Mouse (Mus musculus) heart, adult 2 months (tissue): ENCODE data around the gene Coro7. TPM values are rescaled to one million over a fixed set of nuclear protein-coding genes. Genes with fewer than 3 reads are reported as not detected.

Source experiments
- DNase-seq, 2 experiments: peaks; one replicate each; pipeline ENCODE4 v3.0.0; 2021
- H3K27ac ChIP-seq: fragments of 200-600 bp; 2 replicates; pipeline ENCODE4 v1.8.1; 2022
- H3K27me3 ChIP-seq: fragments of 200-500 bp; 2 replicates; pipeline ENCODE4 v1.6.1; 2012; ENCODE audit warnings: mild to moderate bottlenecking, low read length, inconsistent platforms, mixed read lengths; ENCODE audit not compliant: control insufficient read depth, insufficient read depth
- H3K36me3 ChIP-seq: fragments of 200-500 bp; 2 replicates; pipeline ENCODE4 v1.6.1; 2012; ENCODE audit warnings: low read length, inconsistent platforms; ENCODE audit not compliant: control insufficient read depth, insufficient read depth
- H3K4me1 ChIP-seq: fragments of 200-500 bp; 2 replicates; pipeline ENCODE4 v1.6.1; 2011; ENCODE audit warnings: low read length; ENCODE audit not compliant: control insufficient read depth, insufficient read depth
- H3K4me3 ChIP-seq: fragments of 200-600 bp; 2 replicates; pipeline ENCODE4 v1.8.1; 2022
- H3K79me2 ChIP-seq: fragments of 200-500 bp; replicated peaks from 2 replicates; pipeline ENCODE4 v1.6.1; 2012; ENCODE audit warnings: mild to moderate bottlenecking, inconsistent platforms, low read length, moderate library complexity, mixed read lengths; ENCODE audit not compliant: control insufficient read depth, insufficient read depth
- H3K9ac ChIP-seq: fragments of 200-500 bp; 2 replicates; pipeline ENCODE4 v1.6.1; 2012; ENCODE audit warnings: low read depth, mild to moderate bottlenecking, control low read depth, inconsistent platforms, low read length, mixed read lengths
- CTCF ChIP-seq: fragments of 200-600 bp; IDR thresholded peaks from 2 replicates; pipeline ENCODE4 v1.8.1; 2022; ENCODE audit warnings: antibody characterized with exemption, mild to moderate bottlenecking, moderate library complexity
- EP300 ChIP-seq: fragments of 200-500 bp; IDR thresholded peaks from 2 replicates; pipeline ENCODE4 v1.6.1; 2011; ENCODE audit warnings: low read depth, low read length, control low read depth; ENCODE audit not compliant: insufficient read depth
- POLR2A ChIP-seq: fragments of 200-500 bp; IDR thresholded peaks from 2 replicates; pipeline ENCODE4 v1.6.1; 2011; ENCODE audit warnings: mild to moderate bottlenecking, low read depth, low read length, control low read depth; ENCODE audit not compliant: insufficient read depth
- WGBS: fragments of 180-500 bp; shearing (Covaris S2); methylation state at CpG from one replicate; pipeline ENCODE4 v1.1.7; 2018; 5-methylcytosine and 5-hydroxymethylcytosine counted together
- intact Hi-C: fragments of 180-260 bp; cut with DNase I; formaldehyde crosslinking; loops from one replicate; pipeline ENCODE4 v1.15.1; 2025
- polyA plus RNA-seq: library from polyadenylated mRNA; depleted of rRNA; stranded (reverse); fragments of >200 nt; gene quantifications from 2 replicates; pipeline ENCODE4 v1.2.3, GENCODE M21; 2012
- total RNA-seq, 2 experiments: library from RNA; stranded (reverse); gene quantifications; 2 replicates each; pipeline ENCODE4 v1.2.3; 2021

The Coro7 gene
- total and polyA plus RNA-seq, 3 experiments = 14.6 to 22.8 (median 15.9) TPM

GRCm38 (mm10) chr16:4643670-4644419 lies 35.7 kb downstream of the Coro7 start:
- 36% methylated on average over 11 of the region's 11 CpGs for WGBS
- intact Hi-C loops = no loop called here
- H3K4me3 ChIP-seq = no peak overlapping the region
- peak overlapping the region; percentile 83 for H3K27ac ChIP-seq
- H3K27me3 ChIP-seq = no peaks in the 10 kb centered on the region
- no peak overlapping the region for H3K9ac ChIP-seq
- peak; percentile 88 to 90 for DNase-seq
- TF ChIP-seq CTCF (no peak), EP300 (peak; percentile 6; the same call in 1 of the 2 replicates), POLR2A (peak; percentile 21; the same call in 1 of the 2 replicates)
- H3K79me2 ChIP-seq = no peaks in the 10 kb centered on the region
- no peaks in the 10 kb centered on the region for H3K36me3 ChIP-seq
- H3K4me1 ChIP-seq = peaks cover 15% of the 10 kb centered on the region

- Histone ChIP-seq H3K27ac (peak overlapping the region; percentile 83), H3K9ac (peak overlapping the region; percentile 21; the same call in 1 of the 2 replicates), H3K79me2 (no peaks in the 10 kb centered on the region), H3K4me1 (peaks cover 15% of the 10 kb centered on the region), H3K36me3 (no peaks in the 10 kb centered on the region), H3K4me3 (peak overlapping the region; percentile 19; the same call in 1 of the 2 replicates), H3K27me3 (no peaks in the 10 kb centered on the region)
- DNase-seq = no peak
- WGBS = 74% methylated on average over 6 of the region's 6 CpGs
- intact Hi-C loops = no loop called here
- no peak for TF ChIP-seq POLR2A
- no peak for TF ChIP-seq EP300
- no peak for TF ChIP-seq CTCF
Measured at GRCm38 (mm10) chr16:4642937-4643336, 36.6 kb downstream of the Coro7 start.

- Histone ChIP-seq H3K9ac (no peak overlapping the region), H3K4me3 (no peak overlapping the region), H3K27me3 (no peaks in the 10 kb centered on the region), H3K27ac (peak overlapping the region; percentile 83), H3K36me3 (no peaks in the 10 kb centered on the region), H3K79me2 (no peaks in the 10 kb centered on the region), H3K4me1 (peaks cover 13% of the 10 kb centered on the region)
- 47% methylated on average over 13 of the region's 13 CpGs for WGBS
- intact Hi-C loops = no loop called here
- peak; percentile 68 to 78 for DNase-seq
- TF ChIP-seq POLR2A (no peak), CTCF (no peak), EP300 (no peak)
Measured at GRCm38 (mm10) chr16:4642190-4642589, 37.4 kb downstream of the Coro7 start.

- H3K36me3 ChIP-seq = no peaks in the 10 kb centered on the region
- no peak for TF ChIP-seq POLR2A
- TF ChIP-seq CTCF = no peak
- no peak for TF ChIP-seq EP300
- H3K27ac ChIP-seq = peak overlapping the region; percentile 86
- H3K9ac ChIP-seq = peak overlapping the region; percentile 27
- no peaks in the 10 kb centered on the region for H3K27me3 ChIP-seq
- no peaks in the 10 kb centered on the region for H3K79me2 ChIP-seq
- intact Hi-C loops = no loop called here
- peaks cover 13% of the 10 kb centered on the region for H3K4me1 ChIP-seq
- H3K4me3 ChIP-seq = peak overlapping the region; percentile 73
- 27% methylated on average over 3 of the region's 3 CpGs for WGBS
- peak; percentile 47 to 64 for DNase-seq
Measured at GRCm38 (mm10) chr16:4641119-4641838, 38.3 kb downstream of the Coro7 start.

GRCm38 (mm10) chr16:4640267-4641005 lies 39.1 kb downstream of the Coro7 start:
- intact Hi-C loops = no loop called here
- no peaks in the 10 kb centered on the region for H3K27me3 ChIP-seq
- H3K36me3 ChIP-seq = no peaks in the 10 kb centered on the region
- peak overlapping the region; percentile 78 for H3K9ac ChIP-seq
- no peaks in the 10 kb centered on the region for H3K79me2 ChIP-seq
- peak overlapping the region; percentile 73 for H3K4me3 ChIP-seq
- H3K4me1 ChIP-seq = peaks cover 13% of the 10 kb centered on the region
- WGBS = 16% methylated on average over 17 of the region's 17 CpGs
- DNase-seq = peak in 1 of 2 experiments; percentile 45
- TF ChIP-seq EP300 = no peak
- no peak for TF ChIP-seq CTCF
- no peak for TF ChIP-seq POLR2A
- H3K27ac ChIP-seq = peak overlapping the region; percentile 86
